Mouse (Mus musculus): ENCODE results near the gene Ruvbl2. TPM values are rescaled to one million over a fixed set of nuclear protein-coding genes. Genes with fewer than 3 reads are reported as not detected.
"Not testable (repeated sequence)": the region's sequence is repeated elsewhere in the genome, so short reads cannot be mapped to it uniquely, and the experiment has no call there.

The Ruvbl2 gene
- 10 to 100 TPM; 30.4 to 33.0 TPM for total RNA-seq (2021)

DNA sequence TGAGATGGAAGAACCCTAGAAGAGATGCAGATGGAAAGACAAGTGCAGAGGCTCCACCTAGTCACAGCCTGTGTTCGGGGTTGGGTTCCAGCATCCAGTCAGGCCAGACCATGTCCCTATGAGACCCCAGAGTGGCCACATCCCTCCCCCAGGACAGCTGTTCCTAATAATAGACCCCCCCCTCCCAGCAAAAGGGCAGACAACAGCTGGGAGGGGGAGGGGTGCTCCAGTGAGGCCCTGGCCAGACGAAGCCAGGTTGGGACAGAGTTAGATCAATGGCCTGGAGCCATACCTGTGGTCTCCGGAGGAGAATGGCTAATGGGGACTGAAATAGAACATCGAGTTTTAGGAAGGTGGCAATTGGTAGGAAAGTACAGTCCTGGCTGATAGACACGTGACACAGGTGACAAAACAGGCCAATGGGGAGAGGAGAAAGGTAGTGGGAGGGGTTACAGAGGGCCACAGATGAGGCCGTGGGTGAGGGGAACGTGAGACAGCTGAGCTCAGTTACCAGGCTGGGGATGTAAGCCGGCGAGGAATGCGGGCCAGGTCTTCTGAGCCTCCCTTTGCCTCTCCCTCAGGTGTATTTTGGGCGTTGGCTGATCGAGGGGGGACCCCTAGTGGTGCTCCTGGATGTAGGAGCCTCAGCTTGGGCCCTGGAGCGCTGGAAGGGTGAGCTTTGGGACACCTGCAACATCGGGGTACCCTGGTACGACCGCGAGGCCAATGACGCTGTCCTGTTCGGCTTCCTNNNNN, at the start of gene Ruvbl2:
Gene Ruvbl2 (minus strand): TSS at position 576 of the 756 bp plus-strand sequence.
- DNase-seq (ENCODE audit: low spot score in 2 of 2): no peak
- intact Hi-C loops (cut with DNase I): no loop called here

GRCm38 (mm10) chr7:45486761-45487415, 49.0 kb upstream of the Ruvbl2 start, which contains the start of gene Gm45808:
Gene Gm45808, minus strand, starts transcription at chr7:45486811.
- no peak for DNase-seq (ENCODE audit: low spot score in 2 of 2)
- intact Hi-C loops (cut with DNase I): no loop called here

DNA sequence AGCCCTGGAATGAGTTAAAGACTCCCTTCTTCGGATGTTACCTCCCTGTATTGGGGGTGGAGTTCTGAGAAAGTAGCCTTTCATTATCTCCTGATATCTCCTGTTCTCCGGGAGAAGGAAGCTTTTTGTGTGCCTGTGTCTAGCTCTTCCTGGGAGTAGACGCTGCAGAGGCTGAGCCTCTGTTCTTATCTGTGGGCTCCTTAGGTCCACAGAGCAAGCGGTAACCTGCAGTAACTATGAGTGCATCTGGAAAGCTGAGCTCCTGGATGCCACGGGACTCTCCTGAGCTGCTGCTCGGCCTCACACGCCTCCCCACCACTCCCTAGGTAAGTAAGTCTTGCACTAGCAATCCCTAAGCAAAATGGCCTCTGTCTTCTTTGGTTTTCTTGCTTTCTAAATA, 48.3 kb upstream of the Ruvbl2 start:
- intact Hi-C loops (cut with DNase I): no loop called here
- DNase-seq (ENCODE audit: low spot score in 2 of 2): no peak

- intact Hi-C loops (cut with DNase I); DNase-seq (ENCODE audit: low spot score in 2 of 2): not testable (repeated sequence)
These were observed 47.1 kb upstream of the Ruvbl2 start for GRCm38 (mm10) chr7:45484985-45485384.

DNA sequence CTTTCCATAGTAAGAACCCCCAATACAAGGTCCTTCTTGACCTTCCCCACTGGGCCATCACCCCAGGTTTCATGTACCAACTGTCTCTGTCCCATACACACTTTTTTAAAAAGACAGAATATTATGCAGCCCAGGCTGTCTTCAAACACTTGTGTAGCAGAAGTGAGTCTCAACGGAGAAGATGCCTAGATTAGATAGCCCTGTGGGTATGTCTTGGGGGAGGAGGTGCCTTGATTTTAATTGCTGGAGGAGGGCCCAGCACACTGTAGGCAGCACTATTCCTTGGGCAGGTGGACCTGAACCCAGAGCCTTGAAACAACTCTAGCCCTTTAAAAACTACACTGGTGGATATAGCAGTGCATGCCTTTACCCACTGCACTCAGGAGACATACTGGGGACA, 44.3 kb upstream of the Ruvbl2 start:
- no peak for DNase-seq (ENCODE audit: low spot score in 2 of 2)
- intact Hi-C loops (cut with DNase I): no loop called here

DNA sequence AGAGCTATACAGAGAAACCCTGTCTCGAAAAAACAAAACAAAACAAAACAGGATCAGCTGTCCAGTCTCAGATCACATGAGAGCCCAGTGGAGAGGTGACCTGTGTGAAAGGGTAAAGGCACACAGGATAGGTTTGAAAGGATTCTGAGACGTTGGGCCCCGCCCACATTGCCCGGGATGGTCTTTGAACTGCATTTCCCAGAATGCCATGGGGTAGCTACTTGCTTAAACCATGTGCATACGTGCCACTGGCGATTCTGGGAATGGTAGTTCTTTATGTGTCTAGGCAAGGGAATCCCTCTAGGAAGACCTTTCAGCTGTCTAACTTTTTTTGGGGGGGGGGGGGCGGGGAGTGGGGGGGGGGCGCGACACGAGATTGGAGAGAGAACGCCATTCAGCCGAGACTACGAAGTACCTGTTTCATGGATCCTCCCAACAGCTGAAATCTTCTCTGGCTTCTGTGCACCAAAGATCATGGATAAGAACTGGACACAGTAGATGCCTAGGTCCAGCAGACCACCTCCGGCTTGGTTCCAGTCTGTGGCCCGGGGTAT, 43.6 kb upstream of the Ruvbl2 start, which contains the start of gene Tulp2:
Gene Tulp2 (plus strand): TSS at position 504 of the 554 bp plus-strand sequence.
- intact Hi-C loops (cut with DNase I): no loop called here
- peak; percentile 58 to 79 for DNase-seq (ENCODE audit: low spot score in 2 of 2)

GRCm38 (mm10) chr7:45480310-45480709, 42.4 kb upstream of the Ruvbl2 start:
- intact Hi-C loops (cut with DNase I); DNase-seq (ENCODE audit: low spot score in 2 of 2): not testable (repeated sequence)

GRCm38 (mm10) chr7:45478774-45479173, 40.9 kb upstream of the Ruvbl2 start:
- intact Hi-C loops (cut with DNase I): loop anchor here (5.0 kb wide), 1 partner anchor 44 kb away; no protein-coding TSS in a partner anchor
- no peak for DNase-seq (ENCODE audit: low spot score in 2 of 2)

DNA sequence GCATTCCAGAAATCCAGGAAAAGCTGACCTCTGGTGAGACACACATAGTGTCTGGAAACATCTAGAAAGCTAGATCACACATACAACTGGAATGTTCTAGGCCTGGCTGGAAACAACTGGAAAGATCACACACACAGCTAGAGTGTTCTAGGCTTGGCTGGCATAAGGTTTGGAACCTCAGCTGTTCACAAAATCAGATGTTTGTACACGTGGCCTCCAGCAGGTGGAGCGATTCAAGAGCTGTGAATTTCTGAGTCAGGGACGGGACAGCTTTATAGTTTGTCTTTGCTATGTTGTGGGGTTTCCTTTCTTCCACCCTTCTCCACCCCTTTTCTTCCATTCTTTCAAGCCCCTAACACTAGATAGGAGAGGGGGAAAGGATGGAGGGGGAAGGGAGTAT, 39.1 kb upstream of the Ruvbl2 start:
- peak; percentile 64 to 79 for DNase-seq (ENCODE audit: low spot score in 2 of 2)
- intact Hi-C loops (cut with DNase I): loop anchor here (2.0 to 5.0 kb wide), 2 partner anchors 45 to 84 kb away; no protein-coding TSS in a partner anchor

DNA sequence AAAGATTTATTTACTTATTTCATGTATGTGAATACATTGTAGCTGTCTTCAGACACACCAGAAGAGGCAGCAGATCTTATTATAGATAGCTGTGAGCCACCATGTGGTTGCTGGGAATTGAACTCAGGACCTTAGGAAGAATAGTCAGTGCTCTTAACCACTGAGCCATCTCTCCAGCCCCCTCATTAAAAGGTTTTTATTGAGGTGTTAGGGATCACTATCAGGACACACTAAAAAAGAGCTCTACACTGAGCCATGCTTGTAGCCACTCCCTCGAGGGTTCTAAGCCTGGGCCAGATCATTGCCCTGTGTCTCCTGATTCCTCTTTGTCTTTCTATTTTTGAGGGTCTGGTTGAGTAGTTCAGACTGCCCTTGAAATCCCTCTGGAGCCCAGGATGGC, 38.6 kb upstream of the Ruvbl2 start:
- no peak for DNase-seq (ENCODE audit: low spot score in 2 of 2)
- intact Hi-C loops (cut with DNase I): loop anchor here (2.0 to 5.0 kb wide), 2 partner anchors 46 to 84 kb away; no protein-coding TSS in a partner anchor

DNA sequence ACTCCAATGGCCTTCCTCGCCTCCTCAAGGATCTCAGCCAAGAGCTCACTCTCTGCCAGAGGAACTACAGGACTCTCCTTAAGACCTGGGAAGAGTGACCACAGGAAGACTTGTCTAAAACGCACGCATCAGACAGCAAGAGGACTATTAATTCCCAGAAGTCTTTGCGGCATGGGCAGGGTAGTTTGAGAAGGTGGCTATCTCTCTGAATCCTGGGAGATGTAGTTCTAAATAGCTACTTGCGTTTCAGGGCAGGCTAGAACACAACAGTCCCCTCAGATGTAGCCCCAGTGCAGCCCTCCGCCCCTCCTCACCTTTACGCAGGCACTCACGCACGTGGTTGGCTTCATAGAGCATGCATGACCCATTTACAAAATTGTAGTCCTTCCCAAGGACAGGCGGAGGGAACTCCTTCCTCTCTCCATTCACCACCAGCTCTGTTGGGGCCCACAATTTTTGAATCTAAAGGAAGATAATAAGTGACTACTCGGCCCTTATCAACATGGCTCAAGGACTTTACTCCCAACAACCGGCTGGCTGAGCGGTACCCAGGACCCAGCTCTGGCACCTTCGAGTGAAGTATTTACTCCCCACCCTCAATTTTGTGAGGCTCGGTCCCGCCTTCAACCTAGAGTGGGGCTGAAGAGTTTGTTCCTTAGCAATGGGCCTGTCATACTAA, 37.5 kb upstream of the Ruvbl2 start:
- intact Hi-C loops (cut with DNase I): loop anchor here (5.0 kb wide), 1 partner anchor 47 kb away; no protein-coding TSS in a partner anchor
- peak in 1 of 2 experiments; percentile 31 for DNase-seq (ENCODE audit: low spot score in 2 of 2)

DNA sequence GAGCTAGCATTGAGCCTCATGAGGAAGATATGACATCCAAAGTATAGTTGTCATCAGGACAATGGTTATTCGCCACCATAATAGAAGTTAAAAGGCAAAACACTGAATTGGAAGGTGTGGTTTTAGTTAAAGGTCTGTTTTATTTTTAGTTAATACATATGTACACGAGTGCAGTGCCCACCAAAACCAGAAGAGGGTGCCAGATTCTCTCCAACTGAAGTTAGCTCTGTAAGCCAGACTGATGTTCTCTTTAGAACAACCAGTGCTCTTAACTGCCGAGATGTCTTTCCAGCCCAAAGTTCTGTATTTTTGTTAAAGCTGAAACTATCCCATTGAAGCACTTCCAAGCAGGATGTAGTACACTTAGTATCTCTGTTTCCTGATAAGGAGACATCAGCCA, 33.0 kb upstream of the Ruvbl2 start:
- intact Hi-C loops (cut with DNase I): no loop called here
- peak; percentile 79 to 85 for DNase-seq (ENCODE audit: low spot score in 2 of 2)

DNA sequence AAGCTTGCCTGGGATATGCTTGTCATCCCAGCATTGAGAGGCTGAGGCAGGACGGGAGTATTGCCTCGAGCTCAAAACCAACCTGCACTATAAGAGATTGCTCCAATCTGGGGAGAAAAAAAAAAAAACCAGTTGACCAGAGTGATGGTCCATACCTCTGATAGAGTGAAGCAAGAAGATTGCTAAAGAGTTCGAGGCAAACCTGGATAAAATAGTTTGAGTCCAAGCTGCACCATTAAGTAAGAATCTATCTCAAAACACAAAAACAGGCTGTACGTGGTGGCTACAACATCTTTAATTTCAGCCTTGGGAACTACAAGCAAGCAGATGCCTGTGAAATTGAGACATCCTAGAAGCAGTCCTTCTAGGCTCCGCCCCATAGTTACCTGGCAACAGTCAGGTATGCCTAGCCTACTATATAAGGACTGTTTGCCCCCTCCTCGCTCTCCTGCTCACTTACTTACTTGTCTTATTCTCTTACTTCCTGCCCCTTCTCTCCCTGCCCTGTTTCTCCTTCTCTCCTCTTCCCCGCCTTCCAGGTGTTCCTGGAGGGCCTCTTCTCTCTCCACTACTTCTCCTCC, 29.3 kb upstream of the Ruvbl2 start:
- intact Hi-C loops (cut with DNase I): loop anchor here (10.0 kb wide), 1 partner anchor 238 kb away; the partner anchor contains the start of gene Dbp
- no peak for DNase-seq (ENCODE audit: low spot score in 2 of 2)

DNA sequence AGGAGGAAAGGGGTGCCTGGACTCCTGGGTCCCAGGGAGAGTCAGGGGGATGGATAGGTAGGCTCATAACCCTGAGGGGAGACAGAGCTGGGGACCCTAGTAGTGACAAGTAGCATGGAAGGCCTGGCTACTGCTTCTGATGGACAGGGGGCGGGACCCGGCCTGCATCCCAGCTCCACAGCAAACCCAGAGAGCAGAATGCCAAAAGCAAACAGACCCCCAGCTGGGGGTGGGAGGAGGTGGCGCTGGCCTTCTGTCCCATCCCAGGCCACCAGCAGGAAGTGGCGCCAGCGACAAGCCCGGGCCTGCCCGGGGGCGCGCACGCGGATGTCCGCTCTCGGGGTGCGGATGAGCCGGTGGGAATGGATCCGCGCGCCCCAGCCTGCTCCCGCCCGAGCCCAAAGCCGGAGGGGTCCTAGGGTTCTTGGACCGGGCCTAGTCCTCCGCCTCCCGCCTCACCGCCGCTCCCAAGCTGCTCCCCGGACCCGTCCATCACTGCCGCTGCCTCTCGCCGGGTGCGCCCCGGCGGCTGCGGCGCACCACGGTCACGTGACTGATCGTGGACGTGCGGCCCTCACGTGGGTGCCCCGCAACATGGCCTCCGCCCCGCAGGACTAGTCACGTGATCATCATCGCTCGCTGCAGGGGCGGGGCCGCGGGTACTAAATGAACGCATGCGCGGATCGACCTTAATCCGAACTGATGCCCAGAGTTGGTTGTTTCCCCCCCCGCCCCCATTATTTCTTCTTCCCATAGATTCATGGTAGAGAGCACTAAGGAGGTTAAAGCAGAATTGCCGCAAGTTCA, 28.6 kb upstream of the Ruvbl2 start, which contains the start of gene Bax:
Gene Bax (minus strand): TSS at position 616 of the 807 bp plus-strand sequence.
- intact Hi-C loops (cut with DNase I): loop anchor here (10.0 kb wide), 1 partner anchor 238 kb away; the partner anchor contains the start of gene Dbp

DNA sequence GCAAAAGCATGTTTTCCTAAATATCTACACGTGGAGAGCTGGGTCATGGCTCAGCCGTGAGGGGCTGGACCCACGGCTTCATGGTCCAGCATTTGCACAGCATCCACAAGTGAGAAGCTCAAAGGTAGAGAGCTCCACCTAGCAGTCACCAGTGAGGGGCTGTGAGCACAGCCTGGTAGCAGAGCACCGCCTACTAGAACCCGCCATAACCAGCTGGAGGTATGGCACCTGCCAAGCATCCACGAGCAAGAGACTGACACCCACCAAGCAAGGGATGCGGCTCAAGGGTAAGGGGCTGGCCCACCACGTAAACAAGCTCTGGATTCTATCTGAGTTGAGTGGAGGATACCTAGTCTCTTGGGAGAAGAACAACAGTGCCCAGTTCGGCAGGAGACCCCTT, 27.7 kb upstream of the Ruvbl2 start:
- DNase-seq (ENCODE audit: low spot score in 2 of 2): no peak
- intact Hi-C loops (cut with DNase I): loop anchor here (10.0 kb wide), 1 partner anchor 239 kb away; the partner anchor contains the start of gene Dbp

More for the DNA sequence above, 28.6 kb upstream of the Ruvbl2 start, which contains the start of gene Bax:
- peak; percentile 97 for DNase-seq (ENCODE audit: low spot score in 2 of 2)

- DNase-seq (ENCODE audit: low spot score in 2 of 2): no peak
- intact Hi-C loops (cut with DNase I): loop anchor here (10.0 kb wide), 1 partner anchor 240 kb away; the partner anchor contains the start of gene Dbp
These were observed 27.2 kb upstream of the Ruvbl2 start for GRCm38 (mm10) chr7:45465112-45465511.

- no peak for DNase-seq (ENCODE audit: low spot score in 2 of 2)
- intact Hi-C loops (cut with DNase I): loop anchor here (10.0 kb wide), 1 partner anchor 241 kb away; the partner anchor contains the start of gene Dbp
These were observed 26.3 kb upstream of the Ruvbl2 start for GRCm38 (mm10) chr7:45463987-45464778.
